Comparison of ENCODE assay signal across 8 mouse cellular contexts in the genomic region with DNA sequence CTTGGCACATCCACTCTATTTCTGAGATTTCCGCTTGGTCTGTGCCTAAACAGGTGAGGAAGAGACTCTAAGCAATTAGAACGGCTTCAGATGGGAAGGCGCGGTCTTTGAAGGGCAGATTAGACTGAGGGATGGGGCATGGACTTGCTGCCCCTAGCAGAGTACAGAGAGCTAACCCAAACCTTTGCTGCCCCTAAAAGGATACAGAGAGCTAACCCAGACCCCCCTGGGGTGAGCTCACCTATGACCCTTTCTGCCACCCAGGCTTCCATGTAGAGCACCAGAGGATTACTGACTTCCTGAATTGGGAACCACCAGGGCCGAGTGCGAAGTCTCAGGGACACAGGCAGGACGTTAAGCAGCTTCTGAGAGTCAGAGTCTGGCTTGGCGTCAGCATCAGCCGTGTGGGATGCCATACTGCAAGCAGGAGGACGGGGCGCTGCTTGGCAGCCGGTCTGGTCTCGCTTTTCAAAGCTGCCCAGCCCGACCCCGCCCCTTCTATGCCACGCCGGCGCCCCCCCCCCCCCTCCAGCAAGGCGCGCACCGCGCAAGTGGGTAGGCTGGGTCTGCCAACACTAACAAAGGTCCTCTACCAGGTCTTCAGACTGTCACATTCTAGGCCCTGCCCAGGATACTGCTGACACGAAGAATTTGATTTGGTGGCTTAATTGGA. TPM values are rescaled to one million over a fixed set of nuclear protein-coding genes. Genes with fewer than 3 reads are reported as not detected.
DNase-seq lines count a peak whose midpoint lies in the region; ATAC-seq lines count a peak whose summit lies in the region.

A gene (minus strand): TSS at position 613 of the 673 bp plus-strand sequence.

- H3K27me3 ChIP-seq in limb, embryonic 15.5 days: no peaks in the 10 kb centered on the region

- H3K9me3 ChIP-seq in limb, embryonic 15.5 days: no peaks in the 10 kb centered on the region

- no peak within 1 kb of the TSS for H3K9ac ChIP-seq in limb, embryonic 15.5 days

- peak within 1 kb of the TSS; percentile 31 for H3K4me3 ChIP-seq in limb, embryonic 15.5 days

- intact Hi-C loops in left cerebral cortex, postnatal 4 days (cut with DNase I): no loop called here

- H3K4me2 ChIP-seq in limb, embryonic 15.5 days: peak within 1 kb of the TSS; percentile 51

- H3K4me1 ChIP-seq in limb, embryonic 15.5 days: peaks cover 8% of the 10 kb centered on the region

- DNase-seq in adrenal gland, postnatal 10 days: peak; percentile 22
- no peak for DNase-seq in adrenal gland, postnatal 4 days (ENCODE audit: low spot score in 2 of 2)
- peak; percentile 81 for DNase-seq in left cerebral cortex, postnatal 4 days
- DNase-seq in left cerebral cortex, adult 9 months (ENCODE audit: low spot score in 2 of 2): no peak
- peak; percentile 49 for DNase-seq in neural tube, embryonic 10.5 days (ENCODE audit: extremely low spot score, low spot score)
- DNase-seq in gastrocnemius, adult 8-10 months (ENCODE audit: low spot score in 2 of 2): no peak

- no peak within 1 kb of the TSS for H3K27ac ChIP-seq in limb, embryonic 15.5 days

- H3K36me3 ChIP-seq in limb, embryonic 15.5 days: no peaks in the 10 kb centered on the region

- WGBS in limb, embryonic 15.5 days: 6% methylated on average over 23 of the region's 23 CpGs

- peak; percentile 73 for ATAC-seq in granulocyte monocyte progenitor cell, adult 5-6 weeks (replicated peaks; ENCODE audit: poor library complexity, severe bottlenecking)
- peak; percentile 77 for ATAC-seq in limb, embryonic 15.5 days (ENCODE audit: insufficient number of reproducible peaks, low FRiP score, low TSS enrichment, low read depth)

RNA-seq across cellular contexts. Expression of the gene that starts here (rescaled TPM):
- total RNA-seq in adrenal gland, postnatal 10 days (2021): under 1 TPM in 1 of 2 experiments, not detected in 1; 0.18 TPM
- under 1 TPM; 0.20 to 0.50 TPM for total RNA-seq in adrenal gland, postnatal 4 days (2021)
- 1 to 10 TPM; 1.3 to 2.1 TPM for total RNA-seq in left cerebral cortex, postnatal 4 days (2021)
- not detected in 2 replicates for total RNA-seq in granulocyte monocyte progenitor cell, adult 5-6 weeks (2014; fragmentation: Nextera tagmentation)
- total RNA-seq in granulocyte monocyte progenitor cell, adult 5-6 weeks (2017): not detected in 2 replicates
- 2.9 and 3.4 TPM in 2 replicates for polyA plus RNA-seq in limb, embryonic 15.5 days (2015; fragmentation: Nextera tagmentation; extraction: Ambion mirVana)
- total RNA-seq in gastrocnemius, adult 8-10 months (2022): not detected

Comparison
In these comparisons a context has a peak if more than half of its experiments do, and no peak if none do; other contexts are left out.
1. DNase-seq: peak in left cerebral cortex, postnatal 4 days (single experiment) and neural tube, embryonic 10.5 days (single experiment); none in adrenal gland, postnatal 4 days (0 of 2), left cerebral cortex, adult 9 months (0 of 2) and gastrocnemius, adult 8-10 months (0 of 2).
2. Peak in DNase-seq in adrenal gland, postnatal 10 days; RNA of the gene not detected or under 1 TPM.
3. Peak in ATAC-seq in granulocyte monocyte progenitor cell, adult 5-6 weeks; RNA of the gene not detected or under 1 TPM.